Mouse (Mus musculus): ENCODE results near the gene Il9.

The Il9 gene

DNA sequence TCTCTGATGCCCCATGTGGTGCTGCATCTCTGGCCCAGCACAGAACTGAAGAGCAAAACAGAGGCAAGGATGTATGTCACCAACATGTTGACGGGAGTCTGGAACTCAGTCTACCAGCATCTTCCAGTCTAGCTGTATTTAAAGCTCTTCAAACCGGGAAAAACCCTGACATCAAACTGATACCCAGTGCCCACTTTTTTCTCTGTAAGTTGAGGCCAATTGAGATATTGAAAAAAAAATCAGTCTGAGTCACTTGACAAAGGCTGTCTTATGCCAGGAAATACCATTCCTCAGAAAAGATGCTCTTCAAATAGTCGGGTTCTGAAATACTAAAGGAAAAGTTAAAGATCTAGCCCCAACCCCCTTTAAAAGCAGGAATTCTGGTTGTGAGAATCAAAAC lies at the start of gene Il9:
Gene Il9 (minus strand): TSS at position 101 of the 400 bp plus-strand sequence.
- DNase-seq (ENCODE audit: low read depth), result no peak

GRCm38 (mm10) chr13:56529685-56530084 lies 47.6 kb upstream of the Il9 start:
- DNase-seq (ENCODE audit: low read depth), result no peak

- DNase-seq (ENCODE audit: low read depth), result no peak
Observed at GRCm38 (mm10) chr13:56529031-56529430, 47.0 kb upstream of the Il9 start.

DNA sequence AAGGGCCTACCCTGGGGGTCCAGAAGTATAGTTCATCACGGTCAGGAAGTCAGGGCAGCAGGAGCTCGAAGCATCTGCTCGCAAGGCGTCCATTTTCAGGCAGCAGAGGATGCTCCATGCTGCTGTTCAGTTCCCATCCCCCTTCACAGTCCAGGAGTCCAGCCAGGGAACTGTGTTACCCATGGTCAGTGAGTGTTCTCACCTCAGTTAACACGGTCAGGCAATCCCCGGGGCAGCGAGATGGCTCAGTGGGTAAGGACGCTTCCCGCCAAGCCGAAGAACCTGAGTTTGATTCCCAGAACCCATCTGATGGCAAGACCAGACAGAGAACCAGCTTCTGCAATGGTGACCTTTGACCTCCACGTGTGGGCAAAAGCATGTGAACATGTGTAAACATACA lies 46.2 kb upstream of the Il9 start:
- DNase-seq (ENCODE audit: low read depth), result no peak

- DNase-seq (ENCODE audit: low read depth), result no peak
Observed at GRCm38 (mm10) chr13:56527846-56528245, 45.8 kb upstream of the Il9 start.

DNA sequence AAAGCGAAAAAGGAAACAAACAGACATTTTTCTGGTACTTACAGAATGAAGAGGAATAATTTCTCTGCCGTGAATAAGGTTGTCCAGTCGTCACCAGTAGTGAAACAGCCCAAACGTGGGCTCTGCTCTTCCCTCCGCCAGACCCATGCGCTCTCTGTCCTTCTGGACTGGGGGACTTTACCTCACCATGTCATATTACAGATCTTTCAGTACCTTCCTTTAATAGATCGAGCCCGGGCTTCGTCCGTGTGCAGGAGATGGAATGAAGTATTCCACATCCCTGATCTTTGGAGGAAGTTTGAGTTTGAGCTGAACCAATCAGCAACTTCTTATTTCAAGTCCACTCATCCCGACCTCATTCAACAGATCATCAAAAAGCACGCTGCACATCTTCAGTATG lies 44.8 kb upstream of the Il9 start:
- DNase-seq (ENCODE audit: low read depth), result no peak

- DNase-seq (ENCODE audit: low read depth), result no peak
Observed at GRCm38 (mm10) chr13:56522821-56523167, 40.7 kb upstream of the Il9 start.

- DNase-seq (ENCODE audit: low read depth), result peak; percentile 74
Observed at GRCm38 (mm10) chr13:56522081-56522820, 40.2 kb upstream of the Il9 start, which contains the start of gene Fbxl21. Fbxl21 (plus strand) TSS chr13:56522472.

- DNase-seq (ENCODE audit: low read depth), result no peak
Observed at GRCm38 (mm10) chr13:56516816-56517215, 34.8 kb upstream of the Il9 start.

DNA sequence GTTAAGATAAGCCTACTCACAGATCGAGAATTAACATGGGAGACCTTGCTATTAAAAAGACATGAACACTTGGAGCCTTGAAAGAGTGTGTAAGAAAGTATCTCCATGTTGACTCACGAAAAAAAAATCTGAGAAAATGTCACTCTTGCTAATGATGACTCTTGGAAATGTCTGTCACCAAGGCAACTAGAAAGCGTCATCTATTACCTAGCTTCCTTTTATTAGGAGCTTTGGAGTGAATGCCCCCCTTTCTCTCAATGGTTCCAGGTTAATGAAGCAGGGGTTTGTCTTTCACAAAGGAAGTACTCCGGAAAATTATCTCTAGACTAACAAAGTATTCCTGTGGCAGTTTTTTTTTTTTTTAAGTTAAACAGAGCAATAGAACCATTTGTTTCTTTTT lies 34.3 kb upstream of the Il9 start:
- DNase-seq (ENCODE audit: low read depth), result no peak

DNA sequence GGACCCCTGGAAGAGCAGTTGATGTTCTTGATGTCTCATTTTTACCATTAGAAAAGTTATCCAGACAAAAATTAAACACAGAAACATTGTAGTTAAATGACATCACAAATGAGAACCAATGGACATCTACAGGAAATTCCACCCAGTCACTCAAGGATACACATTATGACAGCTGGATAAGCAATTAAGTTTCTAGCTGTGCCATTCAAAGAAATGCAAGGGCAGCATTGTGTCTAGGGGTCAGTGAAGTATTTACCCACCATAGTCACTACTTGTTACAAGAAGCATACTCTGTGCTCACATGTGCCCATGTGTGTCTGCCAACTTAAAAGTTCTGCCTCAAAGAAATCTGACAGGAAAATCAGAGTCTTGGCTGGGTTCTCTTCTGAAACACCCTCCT lies 31.5 kb upstream of the Il9 start:
- DNase-seq (ENCODE audit: low read depth), result no peak

DNA sequence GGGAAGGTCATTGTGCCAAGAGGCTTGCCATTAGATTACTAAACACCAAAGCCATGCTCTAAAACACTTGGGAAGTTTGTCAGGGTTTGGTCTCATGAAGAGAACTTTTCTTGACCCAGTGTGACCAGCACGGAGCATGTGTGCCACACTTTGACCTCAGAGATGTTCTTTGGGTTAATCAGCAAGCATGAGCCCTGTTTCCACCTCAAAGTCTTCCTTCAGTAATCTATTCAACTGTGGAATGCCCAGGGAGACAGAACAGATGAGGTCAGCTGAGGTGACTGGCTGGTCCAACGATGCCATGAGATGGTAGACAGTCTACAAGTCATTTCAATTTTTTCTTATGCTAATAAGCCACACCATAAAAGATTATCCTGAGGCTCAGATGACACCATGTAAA lies 27.8 kb upstream of the Il9 start:
- no peak for DNase-seq (ENCODE audit: low read depth)

GRCm38 (mm10) chr13:56506871-56507496 lies 24.9 kb upstream of the Il9 start:
- DNase-seq (ENCODE audit: low read depth), result no peak

- no peak for DNase-seq (ENCODE audit: low read depth)
Observed at GRCm38 (mm10) chr13:56501866-56502420, 19.9 kb upstream of the Il9 start.

DNA sequence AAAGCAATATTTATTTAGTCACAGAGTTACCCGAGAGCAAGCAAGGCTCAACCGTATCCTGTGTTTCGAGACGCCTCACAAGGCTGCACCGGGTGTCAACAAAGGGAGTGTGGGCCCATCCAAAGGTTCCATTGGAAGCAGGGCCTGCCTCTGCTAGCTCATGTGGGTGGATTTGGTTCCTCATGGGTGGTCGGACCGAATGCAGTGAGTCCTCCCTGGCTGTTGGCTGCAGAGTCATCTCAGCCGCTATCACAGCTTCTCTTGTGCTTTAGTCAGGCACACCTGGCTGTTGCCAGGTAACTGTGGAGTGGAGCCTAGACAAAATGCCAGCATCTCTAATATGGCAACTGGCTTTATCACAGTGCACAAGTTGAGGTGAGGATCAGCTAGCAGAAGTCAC lies 18.6 kb upstream of the Il9 start:
- no peak for DNase-seq (ENCODE audit: low read depth)

- peak; percentile 6 for DNase-seq (ENCODE audit: low read depth)
Observed at GRCm38 (mm10) chr13:56500132-56500531, 18.1 kb upstream of the Il9 start.

DNA sequence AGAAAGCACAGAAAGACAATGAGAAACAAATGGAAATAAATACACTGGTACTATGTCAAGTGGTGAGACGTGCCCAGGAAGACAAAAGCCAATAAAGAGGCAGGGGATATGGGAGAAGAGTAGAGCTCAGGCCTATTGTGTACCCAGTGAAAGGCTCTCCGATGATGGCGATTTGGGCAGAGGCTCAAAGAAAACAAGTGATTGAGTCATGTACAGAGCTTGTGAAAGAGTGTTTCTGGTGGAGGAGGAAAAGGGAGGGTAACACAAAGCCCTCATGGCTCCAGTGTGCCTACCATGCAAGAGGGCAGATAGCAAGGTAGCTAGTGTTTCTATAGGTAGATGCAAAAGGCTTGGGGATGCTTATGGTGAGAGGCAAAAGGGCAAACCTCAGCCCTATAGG lies 12.4 kb upstream of the Il9 start:
- DNase-seq (ENCODE audit: low read depth), result peak; percentile 32

GRCm38 (mm10) chr13:56488012-56488411 lies 6.0 kb upstream of the Il9 start:
- DNase-seq (ENCODE audit: low read depth), result no peak

DNA sequence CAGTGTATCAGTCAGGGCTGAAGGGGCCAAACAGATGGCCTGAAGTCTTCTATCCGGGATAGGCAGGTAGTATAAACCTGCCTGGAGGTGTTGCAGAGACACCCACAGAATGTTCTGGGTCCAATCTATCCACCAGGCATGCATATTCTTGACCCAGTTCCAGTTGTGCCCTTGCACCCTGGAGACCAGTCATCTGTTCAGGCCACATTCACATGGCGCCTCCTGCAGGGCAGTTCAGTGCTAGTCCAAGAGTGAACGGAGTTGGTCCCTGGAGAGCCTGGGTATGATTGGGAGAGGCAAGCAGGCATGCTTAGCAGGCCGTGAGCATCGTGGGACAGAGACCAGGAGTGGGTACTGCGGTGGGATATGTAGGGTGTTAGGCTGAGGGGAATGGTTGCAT lies 4.0 kb downstream of the Il9 start:
- no peak for DNase-seq (ENCODE audit: low read depth)

DNA sequence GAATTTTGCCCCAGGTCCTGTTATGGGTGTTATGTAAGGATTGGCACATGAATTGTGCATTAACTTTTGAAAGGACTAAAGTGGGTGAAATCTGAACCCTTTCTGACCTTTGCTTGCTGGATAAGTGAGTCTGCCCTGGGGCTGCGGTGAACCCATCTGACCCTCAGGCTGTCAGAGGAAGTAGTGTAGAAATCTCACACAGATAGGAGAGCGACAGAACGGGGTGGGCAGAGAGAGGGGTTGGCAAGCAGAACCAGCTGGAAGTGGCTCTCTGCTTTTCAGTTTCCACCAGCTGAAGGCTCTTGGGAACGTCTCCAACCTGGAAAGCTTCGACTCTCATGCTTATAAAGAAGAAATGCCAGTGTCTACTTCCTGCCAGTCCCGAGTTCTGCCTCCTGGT lies 4.8 kb downstream of the Il9 start:
- DNase-seq (ENCODE audit: low read depth), result peak; percentile 3

DNA sequence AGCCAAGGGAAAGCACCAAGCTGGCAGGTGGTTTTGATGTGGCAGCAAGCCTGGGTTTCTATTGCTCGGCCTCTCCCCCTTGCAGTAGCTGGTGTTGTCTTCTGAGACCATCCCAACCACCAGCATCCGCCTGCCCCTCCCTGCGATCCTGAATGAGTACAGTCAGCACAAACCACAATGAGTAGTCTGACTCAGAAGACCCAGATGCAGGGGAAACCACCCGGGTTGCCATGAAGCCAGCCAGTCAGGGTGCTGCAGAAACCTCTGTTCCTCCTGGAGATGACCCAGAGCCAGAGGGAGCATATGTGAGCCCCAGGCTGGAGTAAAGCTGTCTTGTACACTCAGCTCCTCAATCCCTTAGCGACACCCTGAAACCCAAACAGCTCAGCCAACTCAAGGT lies 5.3 kb downstream of the Il9 start:
- DNase-seq (ENCODE audit: low read depth), result peak; percentile 40

GRCm38 (mm10) chr13:56475363-56475762 lies 6.7 kb downstream of the Il9 start:
- peak; percentile 68 for DNase-seq (ENCODE audit: low read depth)

DNA sequence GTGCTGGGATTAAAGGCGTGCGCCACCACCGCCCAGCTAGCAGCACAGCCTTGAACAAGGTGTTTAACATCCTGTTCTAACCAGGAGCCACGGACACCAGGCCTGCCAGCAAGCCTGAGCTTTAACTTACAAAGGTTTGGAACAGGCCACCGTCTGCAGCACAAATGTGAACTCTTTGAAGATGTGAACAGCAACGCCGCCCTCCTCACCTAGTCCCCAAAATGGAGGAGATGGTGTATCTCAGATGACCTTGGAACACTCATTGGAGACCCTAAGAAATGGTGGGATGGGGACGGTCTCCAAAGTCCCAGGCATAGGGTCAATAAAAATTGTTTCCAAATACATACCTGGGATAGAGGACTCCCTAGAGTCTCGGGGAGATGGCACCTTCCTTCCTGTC lies 9.4 kb downstream of the Il9 start:
- no peak for DNase-seq (ENCODE audit: low read depth)

DNA sequence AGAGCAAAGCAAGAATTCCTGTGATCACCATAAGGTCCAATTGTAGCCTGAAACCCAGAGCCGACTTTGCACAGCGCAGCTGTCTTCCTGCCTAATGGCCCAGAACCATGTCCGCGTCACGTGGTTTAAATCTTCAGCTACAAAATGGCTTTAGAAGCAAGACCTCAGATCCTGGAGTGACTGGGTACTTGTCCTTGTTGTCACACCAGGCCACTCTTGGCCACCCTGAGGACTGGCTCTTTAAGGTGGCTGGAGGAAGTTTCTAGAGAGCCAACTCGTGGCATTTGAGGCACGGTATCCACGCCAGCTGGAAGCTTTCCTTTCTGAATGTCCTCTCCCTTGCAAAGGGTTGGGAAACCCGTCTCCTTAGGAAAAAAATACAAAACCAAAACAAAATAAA lies 10.1 kb downstream of the Il9 start:
- no peak for DNase-seq (ENCODE audit: low read depth)

All from NIH3T3 (cell line).